Mouse (Mus musculus): ENCODE data around the gene Prg4.

Gene Prg4

DNA sequence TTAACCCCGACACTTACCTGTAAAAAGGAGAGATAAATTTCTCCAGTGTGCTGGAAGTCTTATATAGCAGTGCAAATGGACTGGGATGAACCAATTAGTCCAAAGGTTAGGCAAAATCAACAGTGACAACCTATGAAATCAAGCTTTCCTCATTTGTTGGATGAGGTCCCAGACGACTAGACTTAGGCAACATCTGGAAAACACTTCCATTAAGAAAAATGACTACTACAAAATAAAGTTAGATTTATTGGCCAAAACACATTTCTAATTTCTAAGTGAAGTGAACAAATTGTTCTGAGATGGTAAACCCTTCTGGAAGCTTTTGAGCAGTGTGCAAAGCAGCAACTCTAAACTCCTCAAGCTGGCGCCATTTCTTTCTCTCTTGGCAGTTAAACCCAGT, at the start of gene Prg4:
Prg4 (minus strand) TSS at position 34 of the 400 bp plus-strand sequence.
- no peak for DNase-seq (ENCODE audit: low spot score)

DNA sequence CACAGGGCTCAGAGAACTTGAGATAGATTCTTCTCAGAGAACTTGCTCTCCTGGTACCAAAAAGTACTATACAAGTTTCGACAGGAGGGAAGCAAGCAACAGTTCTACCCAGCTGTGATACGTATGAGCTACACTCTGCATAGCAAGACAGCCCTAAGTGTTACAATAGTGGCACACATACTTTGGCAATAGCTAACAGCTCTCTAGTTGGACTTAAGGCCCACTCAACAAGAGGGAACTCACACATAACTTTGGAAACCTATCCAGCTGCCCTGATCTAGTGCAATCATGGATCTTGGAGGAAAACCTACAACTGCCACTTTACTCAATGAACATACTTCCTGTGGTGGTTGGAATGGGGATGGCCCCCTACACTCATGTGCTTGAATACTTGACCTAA, 47.1 kb upstream of the Prg4 start:
- no peak for DNase-seq (ENCODE audit: low spot score)

- no peak for DNase-seq (ENCODE audit: low spot score)
These were observed 39.8 kb upstream of the Prg4 start for GRCm38 (mm10) chr1:150505794-150506193.

GRCm38 (mm10) chr1:150503321-150503720, 37.4 kb upstream of the Prg4 start:
- no peak for DNase-seq (ENCODE audit: low spot score)

DNA sequence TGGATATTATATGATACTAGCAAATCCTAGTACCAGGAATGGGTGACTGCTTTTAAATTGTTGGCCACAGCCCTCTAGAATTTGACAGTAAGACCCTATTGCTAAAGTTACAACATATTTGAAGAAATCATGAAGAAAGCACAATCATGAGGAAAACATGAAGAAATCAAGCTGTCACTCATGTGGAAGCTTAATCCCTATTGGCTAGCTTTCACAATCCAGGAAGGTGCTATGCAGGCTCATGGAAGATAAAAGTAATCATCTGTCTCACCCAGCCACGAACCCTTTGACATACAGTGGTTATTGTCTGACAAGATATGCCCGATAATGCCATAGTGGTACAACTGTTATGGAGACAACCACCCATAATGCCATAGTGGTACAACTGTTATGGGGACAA, 32.2 kb upstream of the Prg4 start:
- no peak for DNase-seq (ENCODE audit: low spot score)

DNA sequence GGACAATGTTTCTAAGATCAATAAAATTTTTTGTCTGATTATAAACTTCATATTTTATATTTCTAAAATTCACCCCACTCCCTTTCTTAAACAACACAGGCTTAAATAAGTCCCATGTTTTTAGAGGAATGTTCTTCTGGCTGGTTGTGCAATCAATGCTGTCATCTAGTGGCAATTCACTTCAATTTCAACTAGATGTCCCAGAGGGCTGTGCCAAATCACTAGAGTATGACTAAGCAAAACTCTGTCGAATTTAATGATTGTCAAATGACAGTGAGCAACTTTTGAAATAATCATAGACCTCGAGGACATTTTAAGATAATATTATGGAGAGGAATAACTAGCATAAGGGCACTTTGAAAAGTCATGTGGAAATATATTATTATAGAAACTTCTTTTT, 31.7 kb upstream of the Prg4 start:
- DNase-seq (ENCODE audit: low spot score) = no peak

DNA sequence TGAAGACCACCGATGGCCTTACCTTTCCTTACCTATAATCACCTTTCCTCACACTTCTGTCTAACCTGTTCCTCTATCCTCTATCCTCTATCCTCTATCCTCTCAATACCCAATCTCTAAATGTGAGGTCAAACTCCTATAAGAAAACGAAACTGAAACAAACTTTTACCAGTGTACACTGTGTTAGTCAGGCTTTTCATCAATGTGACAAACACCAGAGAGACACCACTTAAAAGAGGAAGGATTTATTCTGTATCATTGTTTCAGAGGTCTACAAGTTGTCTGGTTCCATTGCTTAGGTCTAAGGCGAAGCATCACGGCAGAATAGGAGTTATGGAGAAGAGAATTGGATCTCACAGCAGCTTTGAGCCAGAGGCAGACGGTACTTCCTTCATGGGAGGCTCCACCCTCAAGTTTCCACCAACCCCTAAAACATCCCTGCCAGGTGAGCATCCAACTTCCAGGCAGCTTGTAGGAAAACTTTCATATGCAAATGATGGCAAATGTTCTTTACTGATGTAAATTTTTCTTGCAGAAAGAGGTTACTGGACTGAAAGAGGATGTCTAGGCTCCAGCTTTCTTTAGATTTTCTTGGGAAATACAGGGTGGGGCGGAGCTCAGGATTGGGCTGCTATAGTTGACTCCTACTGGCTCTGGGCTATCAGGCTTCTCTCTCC, 30.8 kb upstream of the Prg4 start:
- DNase-seq (ENCODE audit: low spot score) = no peak

DNA sequence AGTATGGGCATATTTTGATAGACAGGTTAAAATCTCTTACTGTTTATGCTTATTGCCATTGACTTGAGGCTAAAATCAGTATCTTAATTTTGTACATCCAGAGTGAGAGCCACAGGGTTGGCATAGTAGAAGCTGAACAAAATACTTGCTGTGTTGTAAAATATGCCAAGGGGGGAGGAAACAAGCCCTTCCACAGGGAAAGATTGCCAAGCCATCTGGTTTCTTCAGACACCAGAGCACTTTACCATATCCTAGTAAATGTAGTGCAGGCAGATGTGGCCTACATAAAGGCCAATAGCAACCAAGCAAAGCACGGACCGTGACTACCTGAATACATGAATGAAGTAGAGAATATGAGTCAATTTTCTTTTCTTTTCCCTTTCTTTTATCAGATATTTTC, 23.2 kb upstream of the Prg4 start:
- no peak for DNase-seq (ENCODE audit: low spot score)

- DNase-seq (ENCODE audit: low spot score) = no peak
These were observed 14.7 kb upstream of the Prg4 start for GRCm38 (mm10) chr1:150480674-150481073.

- no peak for DNase-seq (ENCODE audit: low spot score)
These were observed 6.6 kb upstream of the Prg4 start for GRCm38 (mm10) chr1:150472525-150472924.

DNA sequence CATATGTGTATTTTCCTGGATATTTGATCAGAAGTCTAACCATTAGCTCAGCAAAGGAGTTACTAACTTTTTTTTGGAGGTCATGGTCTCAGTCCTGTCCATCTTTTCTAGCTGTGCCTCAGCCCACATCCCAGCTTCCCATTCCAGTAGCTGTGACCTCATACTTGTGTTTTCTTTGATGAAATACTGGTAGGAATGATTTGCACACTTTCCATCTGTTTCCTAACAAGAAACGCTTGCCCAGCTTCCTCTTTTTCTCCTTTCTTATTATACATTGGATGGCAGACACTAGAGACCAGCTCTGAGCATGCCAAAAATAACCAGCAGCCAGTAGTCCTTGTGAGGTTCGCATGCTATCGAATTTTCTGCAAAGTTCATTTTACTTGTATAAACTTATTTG, 4.0 kb upstream of the Prg4 start:
- no peak for DNase-seq (ENCODE audit: low spot score)

DNA sequence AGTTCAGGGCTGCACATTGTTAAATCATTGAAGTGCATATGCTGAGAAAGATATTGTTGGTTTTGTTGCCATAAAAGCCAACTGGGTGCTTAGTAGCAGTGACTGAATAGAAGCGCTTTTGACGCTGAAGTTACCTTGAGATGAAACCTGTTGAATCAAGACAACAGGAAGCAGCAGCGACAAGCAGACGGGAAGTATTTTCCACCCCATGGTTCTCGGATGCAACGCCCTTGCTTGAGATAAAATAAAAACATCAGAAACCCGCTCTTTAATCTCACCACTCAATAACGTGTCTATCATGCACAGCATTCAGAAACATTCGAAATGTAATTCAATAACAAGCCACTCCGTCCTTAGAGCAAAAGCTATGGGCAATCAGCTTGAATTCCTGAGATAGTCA, 601 bp downstream of the Prg4 start:
- DNase-seq (ENCODE audit: low spot score) = no peak

GRCm38 (mm10) chr1:150463691-150464090, 2.3 kb downstream of the Prg4 start:
- no peak for DNase-seq (ENCODE audit: low spot score)

GRCm38 (mm10) chr1:150463068-150463467, 2.9 kb downstream of the Prg4 start:
- DNase-seq (ENCODE audit: low spot score) = no peak

DNA sequence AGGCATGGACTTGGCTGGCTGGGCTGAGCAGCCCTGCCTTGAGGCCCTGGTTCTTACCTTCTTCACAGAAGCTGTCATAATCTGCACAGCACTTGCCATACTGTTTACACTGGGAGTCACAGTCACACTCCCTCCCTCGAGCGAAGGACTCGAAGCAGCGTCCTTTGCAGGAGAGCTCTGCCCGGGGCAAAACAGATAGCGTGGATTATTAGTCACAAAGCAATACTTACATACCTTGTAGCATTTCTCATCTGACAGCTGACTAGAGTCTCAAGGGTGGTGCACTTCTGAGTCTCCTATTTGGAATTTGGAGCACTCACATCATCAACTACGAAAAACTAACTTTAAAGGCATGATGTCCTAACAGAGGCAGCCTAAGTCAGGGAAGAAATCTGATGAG, 5.4 kb downstream of the Prg4 start:
- no peak for DNase-seq (ENCODE audit: low spot score)

DNA sequence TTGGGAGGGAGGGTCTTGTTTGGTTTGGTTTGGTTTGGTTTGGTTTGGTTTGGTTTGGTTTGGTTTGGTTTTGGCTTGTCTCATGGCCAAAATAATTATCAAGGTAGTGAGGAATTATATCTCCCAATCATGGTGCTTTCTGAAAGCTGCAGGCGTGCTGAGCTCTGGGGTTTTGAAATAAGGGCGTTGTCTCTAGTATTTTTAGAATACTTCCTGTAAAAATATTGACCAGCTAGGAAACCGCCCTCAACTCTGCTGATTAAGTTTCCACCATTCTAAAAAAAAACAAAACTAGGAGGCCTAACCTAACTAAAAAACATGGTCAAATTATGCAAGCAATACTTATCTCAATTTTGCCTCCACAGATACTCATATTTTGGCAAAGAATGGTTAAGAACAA, 6.4 kb downstream of the Prg4 start:
- DNase-seq (ENCODE audit: low spot score) = no peak

DNA sequence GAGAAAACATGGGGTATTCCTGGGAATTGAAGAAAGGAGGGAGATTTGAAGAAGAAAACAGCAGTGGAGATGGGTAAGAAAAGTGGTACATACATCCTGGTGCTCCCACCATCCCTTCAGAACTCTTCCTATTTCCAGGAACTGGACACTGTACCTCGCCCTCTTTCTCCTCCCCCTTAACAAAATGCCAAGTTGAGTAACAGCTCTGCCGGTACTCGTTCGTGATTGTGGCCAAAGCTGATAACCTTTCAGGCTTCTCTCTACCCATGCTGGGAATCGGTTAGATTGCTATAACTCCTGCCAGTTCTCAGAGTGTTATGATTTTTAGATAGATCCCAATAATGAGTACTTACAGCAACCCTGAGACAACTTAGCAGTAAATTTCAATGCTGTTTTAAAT, 7.0 kb downstream of the Prg4 start:
- no peak for DNase-seq (ENCODE audit: low spot score)

GRCm38 (mm10) chr1:150441731-150442130, 24.2 kb downstream of the Prg4 start:
- no peak for DNase-seq (ENCODE audit: low spot score)

GRCm38 (mm10) chr1:150438641-150439040, 27.3 kb downstream of the Prg4 start:
- no peak for DNase-seq (ENCODE audit: low spot score)

DNA sequence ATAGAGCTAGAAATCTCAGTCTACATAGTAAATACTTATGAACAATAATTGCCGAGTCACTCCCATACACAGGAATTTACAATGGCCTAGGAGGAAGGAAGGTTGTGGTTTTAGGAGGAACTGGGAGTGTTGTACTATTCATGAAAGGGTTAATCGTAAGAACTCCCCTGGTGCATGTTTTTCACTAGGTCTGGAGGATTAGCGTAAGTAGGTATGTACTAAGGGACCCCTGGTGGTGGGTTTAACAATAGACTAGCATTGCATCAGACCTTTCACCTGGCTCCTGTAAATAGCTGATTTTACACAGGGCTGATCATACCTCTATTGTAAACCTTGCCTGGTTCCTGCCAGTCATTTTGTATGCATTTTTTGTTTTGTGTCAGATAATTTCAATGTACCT, 39.7 kb downstream of the Prg4 start:
- no peak for DNase-seq (ENCODE audit: low spot score)

- DNase-seq (ENCODE audit: low spot score) = no peak
These were observed 40.3 kb downstream of the Prg4 start for GRCm38 (mm10) chr1:150425665-150426064.

DNA sequence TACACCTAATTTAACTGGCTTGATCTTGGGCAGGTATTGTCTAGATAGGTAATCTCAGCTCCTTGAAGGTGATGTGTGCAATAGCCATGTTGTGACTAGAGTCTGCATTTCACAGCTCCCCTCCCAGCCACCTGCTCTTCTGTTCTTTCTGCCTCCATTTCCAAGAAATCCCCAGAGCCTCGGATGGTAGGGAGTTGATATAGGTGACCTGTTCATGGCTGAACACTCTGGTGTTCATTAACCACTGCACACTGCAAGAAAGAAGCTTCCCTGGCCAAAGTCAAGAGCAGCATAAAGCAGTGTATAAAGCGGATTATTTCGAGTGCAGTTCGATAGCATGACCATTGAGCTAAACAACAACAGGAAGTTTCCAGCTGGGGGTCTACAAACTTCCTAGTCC, 47.5 kb downstream of the Prg4 start:
- DNase-seq (ENCODE audit: low spot score) = no peak

GRCm38 (mm10) chr1:150416006-150416405, 50.0 kb downstream of the Prg4 start:
- DNase-seq (ENCODE audit: low spot score) = no peak

DNA sequence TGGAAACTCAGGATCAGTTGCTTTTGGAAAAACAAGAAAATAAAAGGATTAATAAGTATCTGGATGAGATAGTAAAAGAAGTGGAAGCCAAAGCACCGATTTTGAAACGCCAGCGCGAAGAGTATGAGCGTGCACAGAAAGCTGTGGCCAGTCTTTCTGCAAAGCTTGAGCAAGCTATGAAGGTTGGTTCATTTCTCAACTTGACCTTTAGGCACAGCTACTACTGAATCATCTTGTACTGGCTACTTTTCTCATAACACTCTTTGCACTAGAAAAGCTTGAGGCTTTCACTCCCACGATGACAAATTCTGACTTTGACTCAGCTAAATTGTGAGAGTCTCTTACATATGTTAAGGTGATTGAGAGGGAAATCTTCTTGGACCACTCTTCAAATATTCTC, 56.0 kb downstream of the Prg4 start:
- DNase-seq (ENCODE audit: low spot score) = no peak

DNA sequence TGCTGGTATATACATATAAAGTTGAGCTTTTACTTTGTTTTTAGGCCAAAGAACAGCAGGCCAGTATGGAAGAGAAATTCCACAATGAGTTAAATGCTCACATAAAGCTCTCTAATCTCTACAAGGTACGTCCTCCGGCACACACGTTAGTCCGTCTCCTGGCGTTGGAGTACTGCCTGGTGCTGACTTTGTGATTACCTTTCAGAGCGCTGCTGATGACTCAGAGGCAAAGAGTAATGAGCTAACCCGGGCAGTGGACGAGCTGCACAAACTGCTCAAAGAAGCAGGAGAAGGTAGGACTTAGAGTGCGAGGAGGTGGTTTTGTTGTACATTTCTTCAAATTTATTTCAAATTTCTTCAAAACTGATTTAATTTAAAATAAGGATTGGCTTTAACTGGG, 58.7 kb downstream of the Prg4 start:
- DNase-seq (ENCODE audit: low spot score) = no peak

All from testis, postnatal 10 days (tissue).